Mouse (Mus musculus): Measurements from ENCODE around the gene Fabp1.

The Fabp1 gene

GRCm38 (mm10) chr6:71211917-71212316 lies 12.3 kb downstream of the Fabp1 start:
- DNase-seq (ENCODE audit: inconsistent ontology term) = no peak

- DNase-seq (ENCODE audit: inconsistent ontology term) = no peak
Observed at GRCm38 (mm10) chr6:71212471-71212870, 12.8 kb downstream of the Fabp1 start.

GRCm38 (mm10) chr6:71221501-71221900 lies 21.9 kb downstream of the Fabp1 start:
- no peak for DNase-seq (ENCODE audit: inconsistent ontology term)

DNA sequence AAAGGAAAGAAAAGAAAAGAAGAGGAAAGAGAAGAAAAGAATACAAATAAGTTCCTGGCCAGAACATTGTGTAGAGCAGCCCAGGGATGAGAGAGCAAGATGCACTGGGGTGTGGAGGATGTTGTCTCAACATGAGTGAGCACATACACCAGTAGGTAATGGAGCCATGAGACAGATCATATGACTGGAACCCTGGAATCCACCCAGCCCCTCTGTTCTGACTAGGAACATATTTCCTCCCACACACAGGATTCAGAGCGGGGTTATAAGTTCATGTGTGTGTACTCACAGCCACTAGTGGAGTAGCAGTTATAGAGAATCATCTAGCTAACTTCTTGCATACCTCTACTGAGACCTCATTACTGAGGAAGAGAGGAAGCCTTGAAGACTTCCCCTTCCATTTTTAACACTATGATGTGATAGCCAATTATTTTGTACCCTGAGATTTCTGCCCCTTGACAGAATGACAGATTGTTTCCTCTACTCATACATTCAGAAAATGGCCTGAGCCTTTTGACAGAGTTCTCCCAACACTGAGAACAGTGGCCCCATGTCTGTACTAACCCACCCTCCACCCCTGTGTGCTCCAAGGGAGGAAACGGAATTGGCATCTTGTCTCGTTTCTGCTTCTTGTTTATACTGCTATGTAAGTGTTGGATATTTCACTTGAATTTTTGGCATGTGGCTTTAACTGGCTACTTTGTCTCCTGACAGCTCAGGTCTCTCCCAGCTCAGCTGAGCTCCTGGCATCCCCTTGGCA lies 24.7 kb downstream of the Fabp1 start:
- DNase-seq (ENCODE audit: inconsistent ontology term) = peak; percentile 34

DNA sequence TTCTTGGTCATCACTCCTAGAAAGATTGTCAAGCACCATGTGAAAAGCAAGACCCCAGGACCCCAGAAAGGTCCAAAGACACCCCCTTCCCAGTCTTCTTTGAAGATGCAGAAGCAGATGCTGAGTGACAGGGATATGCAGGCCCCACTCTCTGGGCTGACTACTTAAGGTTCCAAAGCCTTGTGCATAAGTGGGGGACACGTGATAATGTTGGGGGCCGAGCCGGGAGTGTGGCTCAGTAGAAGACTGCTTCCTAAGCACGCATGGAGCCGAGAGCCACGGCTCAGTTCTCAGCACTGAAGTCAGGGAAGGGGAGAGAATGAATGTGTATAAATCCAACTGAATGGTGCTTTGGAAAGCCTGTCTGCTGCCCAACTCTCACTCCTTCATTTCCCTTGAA lies 26.9 kb downstream of the Fabp1 start:
- DNase-seq (ENCODE audit: inconsistent ontology term) = no peak

DNA sequence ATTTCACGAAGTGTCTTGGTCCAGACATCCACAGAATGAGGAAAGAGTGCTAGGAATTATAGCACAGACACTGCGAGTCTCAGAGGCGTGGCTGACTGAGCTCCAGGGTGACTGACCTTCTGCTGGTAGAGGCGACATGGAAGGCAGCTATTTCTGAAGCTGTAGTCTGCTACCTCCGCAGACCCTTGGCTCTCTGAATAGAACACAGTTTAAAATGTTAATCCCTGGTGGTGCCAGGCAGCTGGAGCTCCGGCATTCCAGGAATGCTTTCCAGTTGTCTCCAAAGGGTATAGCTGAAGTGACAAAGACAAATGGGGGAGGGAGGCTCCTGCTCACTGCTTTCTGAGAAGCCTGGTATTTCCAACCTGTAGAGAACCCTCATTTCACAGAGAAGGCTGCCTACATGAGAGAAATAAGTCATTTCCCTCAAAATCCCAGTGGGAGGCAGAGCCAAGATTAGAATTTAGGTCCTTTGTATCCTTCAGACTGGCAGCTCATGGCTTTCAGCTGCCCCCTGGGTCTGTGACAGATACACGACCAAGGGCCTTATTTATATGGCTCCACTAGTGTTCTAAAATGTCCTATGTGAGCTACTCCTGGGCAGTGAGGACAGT lies 27.6 kb downstream of the Fabp1 start:
- peak; percentile 26 for DNase-seq (ENCODE audit: inconsistent ontology term)

DNA sequence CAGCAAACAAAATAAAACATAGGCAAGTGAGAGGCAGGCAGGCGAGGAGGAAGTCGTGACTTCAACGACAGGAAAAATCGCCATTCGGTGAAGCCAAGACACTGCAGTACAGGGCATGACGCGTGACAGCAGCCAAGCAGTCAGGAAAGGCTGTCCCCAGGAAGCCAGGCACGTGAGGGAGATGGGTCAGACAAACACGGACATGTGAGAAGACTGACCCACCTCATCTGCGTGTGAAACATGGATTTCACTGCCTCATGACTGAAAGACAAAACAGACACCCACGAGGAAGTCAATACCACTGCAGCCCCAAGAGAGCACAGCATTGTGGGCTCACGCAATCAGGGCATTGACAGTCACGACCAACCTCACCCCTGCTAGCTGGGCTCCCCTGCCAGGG lies 35.5 kb downstream of the Fabp1 start:
- DNase-seq (ENCODE audit: inconsistent ontology term) = no peak

- DNase-seq (ENCODE audit: inconsistent ontology term) = no peak
Observed at GRCm38 (mm10) chr6:71235944-71236343, 36.3 kb downstream of the Fabp1 start.

DNA sequence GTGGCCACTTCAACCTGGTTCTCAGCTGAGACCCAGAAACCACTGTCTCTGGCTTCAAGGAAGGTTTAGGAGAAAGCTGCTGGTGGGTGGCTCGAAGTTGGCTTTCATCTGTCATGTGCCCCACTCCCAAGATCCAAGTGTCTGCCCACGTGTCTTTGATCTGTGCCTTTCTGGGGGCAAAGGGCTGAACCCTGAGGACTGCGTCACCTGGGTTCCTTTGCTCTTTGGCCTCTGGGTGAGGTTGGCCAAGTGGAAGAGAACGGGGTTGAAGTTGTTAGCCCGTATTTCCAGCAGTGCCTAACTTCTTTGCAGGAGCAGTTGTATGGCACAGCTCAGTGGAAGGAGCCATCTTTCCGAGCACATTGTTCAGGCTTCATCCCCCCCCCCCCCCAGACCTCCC lies 36.9 kb downstream of the Fabp1 start:
- DNase-seq (ENCODE audit: inconsistent ontology term) = no peak

GRCm38 (mm10) chr6:71237031-71237431 lies 37.4 kb downstream of the Fabp1 start:
- DNase-seq (ENCODE audit: inconsistent ontology term) = no peak

GRCm38 (mm10) chr6:71239069-71239750 lies 39.6 kb downstream of the Fabp1 start:
- no peak for DNase-seq (ENCODE audit: inconsistent ontology term)

- no peak for DNase-seq (ENCODE audit: inconsistent ontology term)
Observed at GRCm38 (mm10) chr6:71240831-71241230, 41.2 kb downstream of the Fabp1 start.

DNA sequence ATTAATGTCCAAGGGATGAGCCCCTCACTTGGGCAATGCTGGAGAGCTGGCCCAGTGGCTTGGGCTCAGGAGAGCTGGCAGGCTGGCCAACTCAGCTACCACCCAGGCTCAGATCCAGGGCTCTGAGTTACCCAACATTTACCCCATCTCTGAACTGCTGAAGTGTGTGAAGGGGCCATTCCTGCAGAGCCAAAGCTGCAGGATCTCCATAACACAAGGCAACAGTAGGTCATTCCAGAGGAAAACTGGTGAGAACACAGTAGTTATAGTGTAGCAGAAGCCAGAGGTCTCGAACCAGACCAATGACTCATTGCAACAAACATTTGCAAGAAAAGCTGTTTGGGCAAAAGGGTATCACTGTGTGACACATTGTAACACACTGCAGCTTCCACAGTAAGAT lies 43.2 kb downstream of the Fabp1 start:
- peak; percentile 3 for DNase-seq (ENCODE audit: inconsistent ontology term)

- no peak for DNase-seq (ENCODE audit: inconsistent ontology term)
Observed at GRCm38 (mm10) chr6:71243258-71243657, 43.6 kb downstream of the Fabp1 start.

DNA sequence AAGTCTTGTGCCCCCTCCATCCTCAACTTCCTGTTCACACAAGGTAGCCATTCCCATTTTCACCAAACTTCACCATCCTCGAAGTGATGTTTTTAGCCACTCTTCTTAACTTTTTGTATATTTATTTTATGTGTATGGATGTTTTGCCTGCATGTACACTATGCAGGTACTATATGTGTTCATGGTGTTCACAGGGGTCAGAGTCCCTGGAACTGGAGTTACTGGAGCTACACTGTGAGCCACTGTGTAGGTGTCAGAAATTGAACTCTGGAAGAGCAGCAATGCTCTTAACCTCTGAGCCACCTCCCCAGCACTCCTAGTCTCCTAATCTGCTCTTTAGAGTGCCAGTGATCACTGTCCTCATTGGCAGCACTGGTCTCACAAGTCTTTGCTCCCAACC lies 48.8 kb downstream of the Fabp1 start:
- DNase-seq (ENCODE audit: inconsistent ontology term) = no peak

- no peak for DNase-seq (ENCODE audit: inconsistent ontology term)
Observed at GRCm38 (mm10) chr6:71249615-71250014, 50.0 kb downstream of the Fabp1 start.

GRCm38 (mm10) chr6:71250951-71251350 lies 51.3 kb downstream of the Fabp1 start:
- no peak for DNase-seq (ENCODE audit: inconsistent ontology term)

GRCm38 (mm10) chr6:71254456-71254855 lies 54.8 kb downstream of the Fabp1 start:
- DNase-seq (ENCODE audit: inconsistent ontology term) = no peak
